Mouse (Mus musculus) midbrain, embryonic 11.5 days (tissue): ENCODE results near the gene Zmynd8. TPM values are rescaled to one million over a fixed set of nuclear protein-coding genes. Genes with fewer than 3 reads are reported as not detected.

Experiments used
- ATAC-seq: fragments of 200-750 bp; cut with Nextera tagmentation; 2 replicates; pipeline ENCODE4 v1.8.0; 2017; ENCODE audit warnings: moderate TSS enrichment, moderate library complexity; ENCODE audit not compliant: low FRiP score
- DNase-seq: peaks from one replicate; pipeline ENCODE4 v3.0.0; 2015; ENCODE audit warnings: low spot score; ENCODE audit errors: missing footprints
- H3K27ac ChIP-seq: fragments of 300-500 bp; sonication (generic); 2 replicates; pipeline ENCODE4 v1.5.1; 2014; ENCODE audit warnings: low read depth, low read length
- H3K27me3 ChIP-seq: fragments of 300-500 bp; sonication (generic); 2 replicates; pipeline ENCODE4 v1.6.1; 2014; ENCODE audit warnings: mild to moderate bottlenecking, low read length, moderate library complexity, mixed read lengths; ENCODE audit not compliant: control insufficient read depth, insufficient read depth
- H3K36me3 ChIP-seq: fragments of 300-500 bp; sonication (generic); 2 replicates; pipeline ENCODE4 v1.6.1; 2014; ENCODE audit warnings: mild to moderate bottlenecking, low read length, moderate library complexity, mixed read lengths; ENCODE audit not compliant: control insufficient read depth, insufficient read depth
- H3K4me1 ChIP-seq: fragments of 300-500 bp; sonication (generic); 2 replicates; pipeline ENCODE4 v1.6.1; 2014; ENCODE audit warnings: low read length; ENCODE audit not compliant: control insufficient read depth, insufficient read depth
- H3K4me2 ChIP-seq: fragments of 300-500 bp; sonication (generic); 2 replicates; pipeline ENCODE4 v1.6.1; 2014; ENCODE audit warnings: mild to moderate bottlenecking, moderate library complexity
- H3K4me3 ChIP-seq: fragments of 300-500 bp; sonication (generic); 2 replicates; pipeline ENCODE4 v1.5.1; 2014; ENCODE audit warnings: low read depth, low read length
- H3K9ac ChIP-seq: fragments of 300-500 bp; sonication (generic); 2 replicates; pipeline ENCODE4 v1.6.1; 2014; ENCODE audit warnings: low read length
- H3K9me3 ChIP-seq: fragments of 300-500 bp; sonication (generic); 2 replicates; pipeline ENCODE4 v1.6.1; 2016; ENCODE audit warnings: low read length; ENCODE audit not compliant: control insufficient read depth
- WGBS: fragments of 180-500 bp; shearing (Covaris S2); extraction: QIAGEN DNeasy Blood & Tissue Kit; methylation state at CpG from one replicate; pipeline ENCODE4 v1.1.7; 2014; 5-methylcytosine and 5-hydroxymethylcytosine counted together
- polyA plus RNA-seq: library from polyadenylated mRNA; unstranded; fragments of >200 nt; fragmentation: Nextera tagmentation; extraction: Ambion mirVana; gene quantifications from 2 replicates; pipeline ENCODE4 v1.2.1, GENCODE M21; 2014

Zmynd8 gene
- polyA plus RNA-seq, 1 experiment from 2014 or later = 45.6 TPM

DNA sequence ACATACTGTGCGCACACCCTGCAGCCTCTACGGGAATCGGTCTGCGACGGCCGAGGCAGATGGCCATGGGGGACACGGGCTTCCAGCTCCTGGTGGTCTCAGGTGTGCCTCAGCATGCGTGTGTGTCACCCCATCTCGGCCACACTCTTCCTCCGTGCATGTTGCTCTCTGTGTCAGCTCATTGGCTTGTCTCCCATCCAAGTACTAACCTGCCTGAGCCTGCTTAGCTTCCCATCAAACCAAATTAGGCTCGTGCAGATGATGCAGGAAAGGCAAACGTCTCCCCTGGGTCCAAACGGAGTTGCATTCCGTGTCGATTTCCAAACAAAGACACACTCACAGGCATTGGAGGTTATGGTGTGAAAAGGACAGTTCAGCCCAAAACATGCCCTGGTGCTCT, 141.0 kb downstream of the Zmynd8 start:
- ATAC-seq = no peak
- H3K4me2 ChIP-seq = no peak overlapping the region

DNA sequence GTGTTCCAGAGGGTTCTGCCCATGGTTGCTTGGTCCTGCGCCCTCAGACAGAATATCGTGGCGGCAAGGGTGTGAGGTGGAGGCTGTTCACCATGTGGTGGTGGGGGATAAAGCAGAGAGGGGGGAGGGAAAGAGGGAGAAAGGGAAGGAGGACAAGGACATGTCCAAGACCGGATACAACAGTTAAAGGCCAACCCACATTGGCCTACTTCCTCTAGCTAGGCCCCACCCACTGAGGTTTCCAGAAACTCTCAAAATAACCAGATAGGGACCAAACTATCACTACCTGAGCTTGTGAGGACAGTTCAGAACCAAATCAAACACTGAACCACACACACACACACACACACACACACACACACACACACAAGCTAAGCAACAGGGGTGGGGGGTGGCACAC, 146.1 kb downstream of the Zmynd8 start:
- no peak for DNase-seq
- peaks cover 5% of the 10 kb centered on the region; the same call in 1 of the 2 replicates for H3K4me1 ChIP-seq
- no peaks in the 10 kb centered on the region for H3K9me3 ChIP-seq
- H3K27ac ChIP-seq = no peak overlapping the region
- no peaks in the 10 kb centered on the region for H3K27me3 ChIP-seq
- H3K4me3 ChIP-seq = no peak overlapping the region
- no peak overlapping the region for H3K9ac ChIP-seq
- ATAC-seq = no peak
- 86% methylated on average over 4 of the region's 4 CpGs for WGBS
- H3K4me2 ChIP-seq = no peak overlapping the region
- no peaks in the 10 kb centered on the region for H3K36me3 ChIP-seq

More for the DNA sequence above, 141.0 kb downstream of the Zmynd8 start:
- DNase-seq = peak; percentile 92
- no peaks in the 10 kb centered on the region for H3K9me3 ChIP-seq
- H3K27ac ChIP-seq = no peak overlapping the region
- 70% methylated on average over 15 of the region's 15 CpGs for WGBS
- H3K4me3 ChIP-seq = no peak overlapping the region
- H3K27me3 ChIP-seq = no peaks in the 10 kb centered on the region
- H3K36me3 ChIP-seq = no peaks in the 10 kb centered on the region
- peaks cover 14% of the 10 kb centered on the region for H3K4me1 ChIP-seq
- H3K9ac ChIP-seq = 0 out of 2 replicates have a peak overlapping the region, but pooled peaks have one; percentile 12

DNA sequence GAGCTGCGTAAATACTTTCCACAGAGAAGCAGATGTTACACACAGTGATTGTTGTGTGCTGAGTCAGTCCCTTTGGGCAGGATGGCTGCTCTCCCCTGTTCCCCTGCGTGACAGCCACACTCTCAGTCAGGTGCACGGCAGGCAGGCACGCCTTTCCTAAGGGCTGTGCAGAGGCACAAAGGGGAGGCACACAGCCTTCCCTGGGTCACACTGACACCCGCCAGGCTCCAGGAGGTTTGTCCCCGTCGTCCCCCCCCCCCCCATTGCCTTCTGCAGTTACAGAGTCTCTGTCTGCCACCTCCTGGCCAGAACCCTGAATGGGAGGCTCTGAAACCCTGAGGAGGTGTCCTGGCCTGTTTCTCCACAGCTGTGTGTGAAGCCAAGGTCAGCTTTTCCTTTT, 147.7 kb downstream of the Zmynd8 start:
- Histone ChIP-seq H3K4me3 (no peak overlapping the region), H3K4me1 (0 out of 2 replicates have a peak, but pooled peaks cover 4% of the 10 kb centered on the region), H3K27me3 (no peaks in the 10 kb centered on the region), H3K4me2 (no peak overlapping the region), H3K27ac (no peak overlapping the region), H3K9me3 (no peaks in the 10 kb centered on the region), H3K9ac (no peak overlapping the region), H3K36me3 (no peaks in the 10 kb centered on the region)
- peak; percentile 57; the same call in 1 of the 2 replicates for ATAC-seq
- 33% methylated on average over 7 of the region's 7 CpGs for WGBS
- no peak for DNase-seq

DNA sequence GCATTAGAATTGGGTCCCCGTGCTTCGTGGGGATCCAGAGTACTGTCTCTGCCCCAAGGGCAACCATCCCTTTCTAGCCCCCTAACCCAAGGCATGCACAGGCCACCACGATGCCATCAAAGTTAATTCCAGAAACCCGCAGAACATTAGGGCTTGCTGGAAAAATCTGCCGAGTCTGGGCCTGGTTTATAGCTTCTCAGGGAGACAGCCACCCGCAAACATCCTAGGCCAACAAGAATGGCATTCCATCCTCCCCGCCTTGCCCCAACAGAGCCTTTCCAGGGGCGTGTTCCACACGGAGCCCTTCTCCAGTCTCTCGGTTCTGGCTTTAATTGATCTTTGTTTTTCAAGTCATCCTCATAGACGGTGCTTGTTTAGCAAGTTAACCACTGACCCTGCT, 150.4 kb downstream of the Zmynd8 start:
- Histone ChIP-seq H3K27me3 (no peaks in the 10 kb centered on the region), H3K27ac (no peak overlapping the region), H3K4me1 (peaks cover 4% of the 10 kb centered on the region; the same call in 1 of the 2 replicates), H3K9ac (no peak overlapping the region), H3K4me2 (no peak overlapping the region), H3K9me3 (no peaks in the 10 kb centered on the region), H3K4me3 (no peak overlapping the region), H3K36me3 (no peaks in the 10 kb centered on the region)
- no peak for DNase-seq
- 13% methylated on average over 11 of the region's 11 CpGs for WGBS
- ATAC-seq = no peak

DNA sequence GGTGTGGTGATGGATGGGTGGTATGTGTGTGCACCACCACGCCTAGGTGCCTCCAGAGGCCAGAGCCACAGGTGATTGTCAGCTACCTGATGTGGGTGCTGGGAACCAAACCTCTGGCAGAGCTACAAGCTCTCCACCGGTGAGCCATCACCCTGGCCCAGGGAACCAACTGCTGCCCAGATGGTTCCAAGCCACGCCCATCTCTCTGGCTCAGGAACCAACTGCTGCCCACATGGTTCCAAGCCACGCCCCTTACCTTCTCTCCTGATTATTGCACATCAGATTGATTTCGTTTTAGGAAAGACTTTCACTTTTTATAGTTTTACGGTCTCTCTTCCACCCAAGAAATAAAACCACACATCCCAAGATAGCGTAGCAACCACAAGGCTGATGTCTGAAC, 150.8 kb downstream of the Zmynd8 start:
- H3K4me2 ChIP-seq = no peak overlapping the region
- H3K36me3 ChIP-seq = no peaks in the 10 kb centered on the region
- no peak overlapping the region for H3K27ac ChIP-seq
- H3K9me3 ChIP-seq = no peaks in the 10 kb centered on the region
- H3K4me3 ChIP-seq = no peak overlapping the region
- no peaks in the 10 kb centered on the region for H3K27me3 ChIP-seq
- H3K4me1 ChIP-seq = peaks cover 4% of the 10 kb centered on the region; the same call in 1 of the 2 replicates
- no peak for ATAC-seq
- WGBS = 49% methylated on average over 7 of the region's 7 CpGs
- no peak for DNase-seq
- no peak overlapping the region for H3K9ac ChIP-seq

DNA sequence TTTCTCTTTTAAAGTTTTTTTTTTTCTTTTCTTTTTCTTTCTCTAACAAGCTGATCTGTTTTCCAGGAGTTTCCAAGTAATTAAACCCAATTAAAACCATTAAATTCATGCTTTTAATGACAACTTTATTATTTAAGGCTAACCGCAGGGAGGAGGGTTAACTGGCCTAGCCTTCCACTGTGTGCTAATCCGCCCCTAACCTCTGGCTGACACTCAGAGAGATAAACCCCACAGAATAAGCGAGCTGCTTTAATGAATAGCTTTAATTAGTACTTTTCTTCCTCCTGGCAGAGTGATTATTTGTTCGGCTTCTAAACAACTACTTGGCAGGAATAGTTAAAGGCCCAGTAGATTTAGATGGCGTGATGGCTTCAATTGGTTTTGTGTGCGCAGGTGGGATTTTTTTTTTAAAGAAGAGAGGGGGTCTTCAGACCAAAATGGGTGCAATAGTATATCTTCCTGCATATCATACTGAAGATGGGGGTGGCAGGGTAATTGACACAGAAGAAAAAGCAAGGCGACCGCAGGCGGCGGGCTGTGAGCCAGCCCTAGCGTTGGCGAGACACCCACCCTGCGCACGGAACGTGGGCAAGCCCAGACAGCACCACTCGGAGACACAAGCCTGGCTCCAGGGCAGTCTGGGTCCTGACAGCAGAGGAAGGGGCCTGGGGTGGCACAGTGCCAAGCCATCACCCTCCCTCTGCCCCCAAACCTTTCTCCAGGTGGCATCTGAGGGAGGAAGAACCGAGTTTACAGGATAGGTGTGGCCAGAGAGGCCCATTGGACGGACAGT, 153.3 kb downstream of the Zmynd8 start:
- 46% methylated on average over 18 of the region's 18 CpGs for WGBS
- Histone ChIP-seq H3K27me3 (no peaks in the 10 kb centered on the region), H3K4me1 (peaks cover 19% of the 10 kb centered on the region), H3K9ac (no peak overlapping the region), H3K9me3 (no peaks in the 10 kb centered on the region), H3K4me3 (no peak overlapping the region), H3K27ac (no peak overlapping the region), H3K4me2 (no peak overlapping the region), H3K36me3 (no peaks in the 10 kb centered on the region)
- ATAC-seq (no peak), DNase-seq (no peak)

DNA sequence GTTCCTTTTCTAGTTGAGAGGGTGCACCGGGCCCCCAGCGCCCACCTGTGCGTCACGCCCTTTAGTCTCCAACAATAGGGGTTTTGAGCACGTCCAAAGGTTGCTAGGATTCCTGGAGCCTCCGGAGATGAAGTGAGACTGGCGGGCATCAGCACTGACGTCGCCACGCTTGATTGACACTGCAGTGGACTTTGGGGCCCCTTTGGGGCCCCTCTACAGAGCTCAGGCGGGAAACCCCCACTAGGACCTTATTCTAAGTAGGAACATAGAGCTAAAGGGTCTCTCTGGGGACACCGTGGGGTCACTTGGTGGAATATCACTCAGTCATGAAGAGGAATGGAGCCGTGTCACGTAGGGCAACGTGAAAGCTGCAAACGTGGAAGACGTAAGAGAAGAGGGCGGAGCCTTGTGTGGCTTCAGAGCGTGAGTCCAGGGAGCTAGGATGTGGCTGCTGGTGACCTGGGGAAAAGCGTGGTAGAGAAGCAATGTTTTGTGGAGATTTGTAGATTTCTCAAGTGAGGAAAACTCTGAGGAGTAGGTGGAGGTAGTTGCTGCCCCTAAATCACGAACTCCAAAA, 156.5 kb downstream of the Zmynd8 start:
- H3K4me2 ChIP-seq = no peak overlapping the region
- peaks cover 18% of the 10 kb centered on the region for H3K4me1 ChIP-seq
- H3K4me3 ChIP-seq = no peak overlapping the region
- no peak for ATAC-seq
- no peaks in the 10 kb centered on the region for H3K27me3 ChIP-seq
- no peak for DNase-seq
- WGBS = 13% methylated on average over 21 of the region's 21 CpGs
- H3K36me3 ChIP-seq = no peaks in the 10 kb centered on the region
- no peaks in the 10 kb centered on the region for H3K9me3 ChIP-seq
- no peak overlapping the region for H3K27ac ChIP-seq
- H3K9ac ChIP-seq = no peak overlapping the region

DNA sequence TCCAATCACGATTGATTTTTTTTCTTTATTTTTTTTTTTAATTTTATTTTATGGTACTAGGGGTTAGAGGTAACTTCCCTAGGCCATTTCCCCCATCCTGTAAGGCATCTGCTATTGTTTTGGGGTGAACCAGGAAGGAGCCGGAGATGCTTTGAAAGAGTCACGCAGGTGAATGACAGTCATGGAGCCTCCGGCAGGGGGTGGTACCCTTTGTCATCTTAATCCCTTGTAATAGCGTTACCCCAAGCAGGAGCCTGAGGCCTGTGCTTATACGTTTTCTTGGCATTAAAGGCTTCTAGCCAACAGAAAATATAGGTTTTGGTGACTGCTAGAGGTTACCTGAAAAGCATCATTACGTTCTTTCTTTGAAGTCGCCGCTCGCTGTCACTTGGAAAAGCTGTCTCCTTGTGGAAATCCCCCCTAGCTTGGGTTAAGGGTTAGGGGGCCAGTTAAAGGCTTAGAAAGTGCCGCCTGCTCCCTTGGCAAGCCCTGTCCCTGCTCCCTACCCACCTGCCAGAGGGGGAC, 157.2 kb downstream of the Zmynd8 start:
- no peaks in the 10 kb centered on the region for H3K9me3 ChIP-seq
- no peak overlapping the region for H3K27ac ChIP-seq
- DNase-seq (peak; percentile 91), ATAC-seq (no peak)
- H3K36me3 ChIP-seq = no peaks in the 10 kb centered on the region
- H3K4me1 ChIP-seq = peaks cover 18% of the 10 kb centered on the region
- H3K4me3 ChIP-seq = no peak overlapping the region
- WGBS = 4% methylated on average over 11 of the region's 11 CpGs
- no peaks in the 10 kb centered on the region for H3K27me3 ChIP-seq
- no peak overlapping the region for H3K9ac ChIP-seq
- H3K4me2 ChIP-seq = peak overlapping the region; percentile 0; the same call in 1 of the 2 replicates

DNA sequence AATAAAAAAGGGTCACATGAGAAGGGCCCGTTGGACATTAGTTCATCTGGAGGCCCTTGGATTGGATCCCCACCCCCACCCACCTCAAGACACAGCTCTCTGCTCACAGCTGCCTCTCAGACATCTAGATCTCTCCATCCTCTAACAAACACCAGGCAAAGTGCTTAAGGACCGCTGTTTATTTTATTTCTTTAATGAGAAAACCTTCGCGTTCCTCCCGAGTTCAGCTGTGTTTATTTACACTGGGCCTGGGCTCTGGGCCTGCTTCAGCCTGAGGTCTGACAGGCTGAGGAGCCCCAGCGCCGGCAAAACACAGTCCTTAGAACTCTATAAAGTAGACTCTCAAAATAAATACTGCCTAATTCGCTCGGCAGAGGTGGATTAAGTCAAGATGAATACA, 157.8 kb downstream of the Zmynd8 start:
- H3K27ac ChIP-seq = peak overlapping the region; percentile 27; the same call in 1 of the 2 replicates
- no peaks in the 10 kb centered on the region for H3K27me3 ChIP-seq
- no peak overlapping the region for H3K9ac ChIP-seq
- H3K4me3 ChIP-seq = no peak overlapping the region
- H3K4me2 ChIP-seq = no peak overlapping the region
- WGBS = 4% methylated on average over 9 of the region's 9 CpGs
- H3K4me1 ChIP-seq = peaks cover 18% of the 10 kb centered on the region
- no peaks in the 10 kb centered on the region for H3K36me3 ChIP-seq
- H3K9me3 ChIP-seq = no peaks in the 10 kb centered on the region
- DNase-seq = peak; percentile 91
- ATAC-seq = no peak
